Mouse (Mus musculus): ENCODE results near the gene Lmnb2. TPM values are rescaled to one million over a fixed set of nuclear protein-coding genes. Genes with fewer than 3 reads are reported as not detected.

The Lmnb2 gene
- total RNA-seq, 1 experiment from 2014 or later: 14.9 TPM

DNA sequence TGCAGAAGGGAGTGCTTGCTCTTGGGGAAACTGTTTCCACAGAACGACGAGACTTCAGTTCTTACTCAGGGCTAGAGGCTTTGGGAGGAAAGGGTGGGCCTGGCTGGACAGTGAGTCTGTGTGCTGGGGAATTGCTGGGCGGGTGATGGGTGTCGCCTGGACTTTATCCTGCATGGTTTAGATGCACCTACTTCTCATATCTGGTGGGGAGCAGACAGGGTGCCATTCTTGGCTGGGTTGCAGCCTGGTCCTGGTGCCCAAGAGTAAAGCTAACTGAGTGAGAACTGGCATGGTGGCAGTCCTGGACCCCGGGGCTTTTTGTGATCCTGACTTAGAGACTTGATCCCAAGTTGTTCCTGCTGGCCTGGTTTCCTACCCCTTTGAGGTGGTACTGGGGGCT, 61.1 kb downstream of the Lmnb2 start:
- no peak for DNase-seq

DNA sequence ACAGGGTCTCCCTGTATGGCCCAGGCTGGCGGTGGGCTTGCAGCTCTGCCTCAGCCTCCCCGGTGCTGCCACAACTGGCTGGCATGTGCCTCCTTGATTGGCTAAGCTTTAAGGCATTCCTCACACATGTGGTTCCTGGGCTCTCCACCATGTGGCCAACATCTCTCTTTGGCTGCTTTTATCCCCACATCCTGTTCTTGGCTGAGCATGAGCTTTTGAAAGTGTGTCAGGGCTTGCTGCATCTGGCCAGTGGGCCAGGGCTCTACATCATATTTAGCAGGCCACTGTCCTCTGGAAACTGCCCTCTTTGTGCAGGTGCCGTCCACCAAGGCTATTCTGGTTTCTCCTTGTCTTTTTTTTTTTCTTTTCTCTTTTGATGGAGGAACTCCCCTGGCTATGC, 61.8 kb downstream of the Lmnb2 start:
- peak; percentile 47 for DNase-seq

DNA sequence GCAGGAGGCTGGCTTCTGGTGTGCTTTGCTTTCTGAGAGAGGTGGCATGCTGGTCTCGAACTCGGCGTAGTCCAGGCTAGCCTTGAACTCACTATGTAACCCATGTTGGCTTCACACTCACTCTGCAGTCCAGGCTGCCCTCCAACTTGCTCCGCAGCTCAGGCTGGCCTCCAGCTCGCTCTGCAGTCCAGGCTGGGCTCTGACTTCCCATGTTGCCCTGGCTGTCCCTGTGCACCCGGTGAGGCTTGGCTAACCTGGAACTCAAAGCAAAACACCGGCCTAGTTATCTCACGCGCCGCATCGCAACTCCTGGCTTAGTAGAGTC, 62.3 kb downstream of the Lmnb2 start:
- DNase-seq: peak; percentile 20

DNA sequence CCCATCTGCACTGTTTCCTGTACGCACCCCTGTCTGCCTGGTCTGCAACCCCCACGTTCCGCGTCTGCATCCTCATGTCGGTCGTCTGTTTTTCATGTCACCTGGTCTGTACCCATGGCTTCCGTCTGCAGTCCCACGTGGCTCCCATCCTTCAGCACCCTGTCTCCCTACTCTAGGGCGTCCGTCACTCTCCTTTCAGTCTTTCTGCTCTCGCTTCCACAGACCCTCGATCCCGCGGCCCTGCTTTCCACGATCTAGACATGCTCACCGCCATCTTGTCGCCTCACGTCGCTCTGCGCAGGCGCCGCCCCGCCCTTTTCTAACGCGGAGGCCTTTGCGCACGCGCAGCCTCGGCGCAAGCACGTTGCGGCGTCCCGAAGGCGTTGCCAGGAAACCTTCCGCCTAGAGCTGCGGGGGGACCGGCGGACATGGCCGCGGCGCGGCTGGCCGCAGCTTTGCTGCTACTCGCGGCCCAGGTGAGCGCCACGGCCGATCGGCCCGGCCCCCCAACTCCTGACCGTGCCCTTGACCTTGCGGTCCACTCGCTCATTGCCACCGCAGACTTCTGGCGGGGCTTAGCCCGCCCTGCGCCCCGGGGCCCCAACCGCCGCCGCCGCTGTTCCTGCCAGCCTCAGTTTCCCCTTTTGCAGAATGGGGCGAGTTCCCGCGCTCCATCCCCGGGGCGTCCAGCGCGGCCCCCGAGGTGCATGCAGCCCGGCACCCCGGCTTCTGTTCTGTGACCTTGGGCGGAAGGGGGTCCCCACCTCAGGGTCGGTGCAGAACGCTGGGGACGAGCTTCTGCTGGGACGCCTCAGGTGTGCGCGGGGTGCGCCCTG, 62.9 kb downstream of the Lmnb2 start, which contains the start of the genes Lsm7 and Sppl2b:
Lsm7 (minus strand) TSS at position 297 of the 836 bp plus-strand sequence.
Sppl2b (plus strand) TSS at position 363 of the 836 bp plus-strand sequence.
- peak; percentile 98 for DNase-seq

Other genes with a start within 250 kb of the Lmnb2 start
- gene Mknk2, start 240.1 kb downstream of the Lmnb2 start, total RNA-seq (2021): 224 and 226 TPM in 2 replicates
- 12.8 and 24.1 TPM in 2 replicates for gene Mob3a, start 216.3 kb downstream of the Lmnb2 start, total RNA-seq (2021)
- 12.1 and 12.6 TPM in 2 replicates for gene Izumo4, start 216.1 kb downstream of the Lmnb2 start, total RNA-seq (2021)
- 80.3 and 85.6 TPM in 2 replicates for gene Ap3d1, start 176.0 kb downstream of the Lmnb2 start, total RNA-seq (2021)
- gene Dot1l, start 163.0 kb downstream of the Lmnb2 start, total RNA-seq (2021): 82.3 and 90.7 TPM in 2 replicates
- gene Sf3a2, start 120.0 kb downstream of the Lmnb2 start, total RNA-seq (2021): 47.6 and 52.2 TPM in 2 replicates
- 59.5 and 71.1 TPM in 2 replicates for gene Plekhj1, start 119.6 kb downstream of the Lmnb2 start, total RNA-seq (2021)
- 0.74 and 0.94 TPM in 2 replicates for gene Amh, start 113.0 kb downstream of the Lmnb2 start, total RNA-seq (2021)
- 2.8 and 3.1 TPM in 2 replicates for gene Jsrp1, start 104.7 kb downstream of the Lmnb2 start, total RNA-seq (2021)
- 734 and 741 TPM in 2 replicates for gene Oaz1, start 91.6 kb downstream of the Lmnb2 start, total RNA-seq (2021)
- 1.0 and 1.2 TPM in 2 replicates for gene Lingo3, start 74.2 kb downstream of the Lmnb2 start, total RNA-seq (2021)
- gene Lsm7, start 63.0 kb downstream of the Lmnb2 start, total RNA-seq (2021): 35.1 and 43.3 TPM in 2 replicates
- 30.5 and 33.0 TPM in 2 replicates for gene Sppl2b, start 63.0 kb downstream of the Lmnb2 start, total RNA-seq (2021)
- 0.11 TPM in 1 of 2 replicates, not detected in the other for gene Tmprss9, start 46.4 kb downstream of the Lmnb2 start, total RNA-seq (2021)
- gene Timm13, start 17.3 kb downstream of the Lmnb2 start, total RNA-seq (2021): 252 and 257 TPM in 2 replicates
- 29.8 and 91.3 TPM in 2 replicates for gene Gadd45b, start 11.8 kb upstream of the Lmnb2 start, total RNA-seq (2021)
- gene Gng7, start 96.7 kb upstream of the Lmnb2 start, total RNA-seq (2021): 5.9 and 6.2 TPM in 2 replicates
- gene Diras1, start 107.4 kb upstream of the Lmnb2 start, total RNA-seq (2021): 2.1 and 2.3 TPM in 2 replicates
- 30.3 and 30.5 TPM in 2 replicates for gene Slc39a3, start 119.2 kb upstream of the Lmnb2 start, total RNA-seq (2021)
- gene Sgta, start 141.9 kb upstream of the Lmnb2 start, total RNA-seq (2021): 212 and 215 TPM in 2 replicates
- 56.0 and 60.6 TPM in 2 replicates for gene Thop1, start 151.8 kb upstream of the Lmnb2 start, total RNA-seq (2021)
- 2.5 and 26.5 TPM in 2 replicates for gene Creb3l3, start 180.6 kb upstream of the Lmnb2 start, total RNA-seq (2021)
- 161 and 163 TPM in 2 replicates for gene Map2k2, start 187.7 kb upstream of the Lmnb2 start, total RNA-seq (2021)
- gene Zbtb7a, start 217.0 kb upstream of the Lmnb2 start, total RNA-seq (2021): 66.9 and 73.8 TPM in 2 replicates
- 27.3 and 28.3 TPM in 2 replicates for gene Pias4, start 249.7 kb upstream of the Lmnb2 start, total RNA-seq (2021)

Measured in adrenal gland, postnatal 14 days (tissue).